Mouse (Mus musculus): Measurements from ENCODE around the gene Tlx1. TPM values are rescaled to one million over a fixed set of nuclear protein-coding genes. Genes with fewer than 3 reads are reported as not detected.

Gene Tlx1
- polyA plus RNA-seq, 1 experiment from 2014 or later = not detected

GRCm38 (mm10) chr19:45160523-45160922 is 10.0 kb downstream of the Tlx1 start:
- no peak for ATAC-seq (replicated peaks)

GRCm38 (mm10) chr19:45161093-45161492 is 10.6 kb downstream of the Tlx1 start:
- Histone ChIP-seq H3K4me2 (no peak overlapping the region), H3K36me3 (replicated peaks) (no peaks in the 10 kb centered on the region), H3K4me3 (no peak overlapping the region), H3K4me1 (no peaks in the 10 kb centered on the region), H3K27me3 (replicated peaks) (peaks cover 96% of the 10 kb centered on the region), H3K9ac (no peak overlapping the region), H3K9me3 (no peaks in the 10 kb centered on the region), H3K27ac (no peak overlapping the region)
- under 1% methylated on average over 12 of the region's 12 CpGs for WGBS
- no peak for ATAC-seq (replicated peaks)

More at GRCm38 (mm10) chr19:45160523-45160922, 10.0 kb downstream of the Tlx1 start:
- H3K4me1 ChIP-seq = no peaks in the 10 kb centered on the region
- H3K4me2 ChIP-seq = no peak overlapping the region
- H3K27me3 ChIP-seq (replicated peaks) = peaks cover 99% of the 10 kb centered on the region
- no peaks in the 10 kb centered on the region for H3K36me3 ChIP-seq (replicated peaks)
- H3K4me3 ChIP-seq = no peak overlapping the region
- no peak overlapping the region for H3K27ac ChIP-seq
- H3K9me3 ChIP-seq = no peaks in the 10 kb centered on the region
- WGBS = 0% methylated on average over 5 of the region's 5 CpGs
- no peak overlapping the region for H3K9ac ChIP-seq

- H3K9ac ChIP-seq = no peak overlapping the region
- H3K27me3 ChIP-seq (replicated peaks) = peaks cover 96% of the 10 kb centered on the region
- H3K27ac ChIP-seq = no peak overlapping the region
- no peak overlapping the region for H3K4me2 ChIP-seq
- H3K4me3 ChIP-seq = no peak overlapping the region
- H3K36me3 ChIP-seq (replicated peaks) = no peaks in the 10 kb centered on the region
- H3K9me3 ChIP-seq = no peaks in the 10 kb centered on the region
- WGBS = 45% methylated on average over 7 of the region's 7 CpGs
- H3K4me1 ChIP-seq = no peaks in the 10 kb centered on the region
- ATAC-seq (replicated peaks) = no peak
Observed at GRCm38 (mm10) chr19:45162181-45162580, 11.7 kb downstream of the Tlx1 start.

- Histone ChIP-seq H3K36me3 (replicated peaks) (no peaks in the 10 kb centered on the region), H3K27ac (no peak overlapping the region), H3K4me1 (no peaks in the 10 kb centered on the region), H3K4me2 (no peak overlapping the region), H3K9me3 (no peaks in the 10 kb centered on the region), H3K9ac (no peak overlapping the region), H3K4me3 (no peak overlapping the region), H3K27me3 (replicated peaks) (peaks cover 96% of the 10 kb centered on the region)
- no peak for ATAC-seq (replicated peaks)
- 4% methylated on average over 12 of the region's 12 CpGs for WGBS
Observed at GRCm38 (mm10) chr19:45162871-45163270, 12.4 kb downstream of the Tlx1 start.

- 78% methylated on average over 7 of the region's 7 CpGs for WGBS
- H3K9ac ChIP-seq = no peak overlapping the region
Observed at GRCm38 (mm10) chr19:45170451-45170850, 20.0 kb downstream of the Tlx1 start.

GRCm38 (mm10) chr19:45174803-45175202 is 24.3 kb downstream of the Tlx1 start:
- WGBS = 57% methylated on average over 7 of the region's 7 CpGs
- Histone ChIP-seq H3K4me2 (no peak overlapping the region), H3K27me3 (replicated peaks) (peaks cover 17% of the 10 kb centered on the region), H3K27ac (no peak overlapping the region), H3K9me3 (no peaks in the 10 kb centered on the region), H3K4me3 (no peak overlapping the region), H3K4me1 (peaks cover 4% of the 10 kb centered on the region; the same call in 1 of the 2 replicates), H3K36me3 (replicated peaks) (no peaks in the 10 kb centered on the region), H3K9ac (no peak overlapping the region)
- ATAC-seq (replicated peaks) = no peak

More at GRCm38 (mm10) chr19:45170451-45170850, 20.0 kb downstream of the Tlx1 start:
- H3K27me3 ChIP-seq (replicated peaks) = peaks cover 47% of the 10 kb centered on the region
- H3K4me3 ChIP-seq = no peak overlapping the region
- no peak for ATAC-seq (replicated peaks)
- H3K27ac ChIP-seq = no peak overlapping the region
- no peaks in the 10 kb centered on the region for H3K36me3 ChIP-seq (replicated peaks)
- no peak overlapping the region for H3K4me2 ChIP-seq
- no peaks in the 10 kb centered on the region for H3K9me3 ChIP-seq
- no peaks in the 10 kb centered on the region for H3K4me1 ChIP-seq

- Histone ChIP-seq H3K9me3 (no peaks in the 10 kb centered on the region), H3K27ac (no peak overlapping the region), H3K27me3 (replicated peaks) (peaks cover 7% of the 10 kb centered on the region), H3K4me1 (peaks cover 4% of the 10 kb centered on the region; the same call in 1 of the 2 replicates), H3K4me2 (no peak overlapping the region), H3K36me3 (replicated peaks) (no peaks in the 10 kb centered on the region), H3K9ac (no peak overlapping the region), H3K4me3 (no peak overlapping the region)
- 77% methylated on average over 8 of the region's 8 CpGs for WGBS
- ATAC-seq (replicated peaks) = no peak
Observed at GRCm38 (mm10) chr19:45176269-45176668, 25.8 kb downstream of the Tlx1 start.

- Histone ChIP-seq H3K9me3 (no peaks in the 10 kb centered on the region), H3K27me3 (replicated peaks) (peaks cover 3% of the 10 kb centered on the region; the same call in 1 of the 2 replicates), H3K4me1 (peaks cover 4% of the 10 kb centered on the region; the same call in 1 of the 2 replicates), H3K9ac (peak overlapping the region; percentile 14; the same call in 1 of the 2 replicates), H3K4me2 (peak overlapping the region; percentile 48), H3K36me3 (replicated peaks) (no peaks in the 10 kb centered on the region), H3K27ac (no peak overlapping the region), H3K4me3 (0 out of 2 replicates have a peak overlapping the region, but pooled peaks have one; percentile 13)
- ATAC-seq (replicated peaks) = peak; percentile 50; the same call in 1 of the 2 replicates
- 21% methylated on average over 26 of the region's 26 CpGs for WGBS
Observed at GRCm38 (mm10) chr19:45177004-45177737, 26.7 kb downstream of the Tlx1 start.

GRCm38 (mm10) chr19:45179451-45179850 is 29.0 kb downstream of the Tlx1 start:
- H3K27ac ChIP-seq = no peak overlapping the region
- ATAC-seq (replicated peaks) = no peak
- no peaks in the 10 kb centered on the region; the same call in 1 of the 2 replicates for H3K27me3 ChIP-seq (replicated peaks)
- WGBS = 73% methylated on average over 4 of the region's 4 CpGs
- H3K4me3 ChIP-seq = no peak overlapping the region
- no peaks in the 10 kb centered on the region for H3K9me3 ChIP-seq
- no peak overlapping the region for H3K9ac ChIP-seq
- H3K4me1 ChIP-seq = peaks cover 4% of the 10 kb centered on the region; the same call in 1 of the 2 replicates
- no peak overlapping the region for H3K4me2 ChIP-seq
- H3K36me3 ChIP-seq (replicated peaks) = no peaks in the 10 kb centered on the region

GRCm38 (mm10) chr19:45180447-45180846 is 30.0 kb downstream of the Tlx1 start:
- H3K27me3 ChIP-seq (replicated peaks) = no peaks in the 10 kb centered on the region; the same call in 1 of the 2 replicates
- no peaks in the 10 kb centered on the region for H3K9me3 ChIP-seq
- no peak for ATAC-seq (replicated peaks)
- H3K4me1 ChIP-seq = peaks cover 4% of the 10 kb centered on the region; the same call in 1 of the 2 replicates
- 95% methylated on average over 5 of the region's 5 CpGs for WGBS
- no peaks in the 10 kb centered on the region for H3K36me3 ChIP-seq (replicated peaks)
- no peak overlapping the region for H3K4me3 ChIP-seq
- H3K9ac ChIP-seq = no peak overlapping the region
- no peak overlapping the region for H3K4me2 ChIP-seq
- H3K27ac ChIP-seq = no peak overlapping the region

- ATAC-seq (replicated peaks) = no peak
- 0 out of 2 replicates have a peak, but pooled peaks cover 2% of the 10 kb centered on the region for H3K9me3 ChIP-seq
- no peak overlapping the region for H3K4me2 ChIP-seq
- no peaks in the 10 kb centered on the region for H3K27me3 ChIP-seq (replicated peaks)
- no peak overlapping the region for H3K4me3 ChIP-seq
- H3K4me1 ChIP-seq = no peaks in the 10 kb centered on the region
- 50% methylated on average over 4 of the region's 4 CpGs for WGBS
- H3K27ac ChIP-seq = no peak overlapping the region
- no peaks in the 10 kb centered on the region for H3K36me3 ChIP-seq (replicated peaks)
- no peak overlapping the region for H3K9ac ChIP-seq
Observed at GRCm38 (mm10) chr19:45194651-45195050, 44.2 kb downstream of the Tlx1 start.

- no peak overlapping the region for H3K4me3 ChIP-seq
- 0 out of 2 replicates have a peak, but pooled peaks cover 2% of the 10 kb centered on the region for H3K9me3 ChIP-seq
- 89% methylated on average over 8 of the region's 8 CpGs for WGBS
- H3K36me3 ChIP-seq (replicated peaks) = no peaks in the 10 kb centered on the region
- no peak overlapping the region for H3K27ac ChIP-seq
- H3K4me2 ChIP-seq = no peak overlapping the region
- no peak for ATAC-seq (replicated peaks)
- H3K9ac ChIP-seq = no peak overlapping the region
- no peaks in the 10 kb centered on the region for H3K27me3 ChIP-seq (replicated peaks)
- no peaks in the 10 kb centered on the region for H3K4me1 ChIP-seq
Observed at GRCm38 (mm10) chr19:45196967-45197366, 46.5 kb downstream of the Tlx1 start.

All from midbrain, embryonic 15.5 days (tissue).